Mouse (Mus musculus) gastrocnemius, postnatal 4 days (tissue): Measurements from ENCODE around the gene 1700019N19Rik. TPM values are rescaled to one million over a fixed set of nuclear protein-coding genes. Genes with fewer than 3 reads are reported as not detected.

Source experiments
- total RNA-seq, 2 experiments: library from RNA; stranded (reverse); gene quantifications; 2 replicates each; pipeline ENCODE4 v1.2.3; 2021

Gene 1700019N19Rik
- total RNA-seq, 2 experiments from 2014 or later = not detected

Other genes with a start within 250 kb of the 1700019N19Rik start
- gene Pnlip, start 142.0 kb downstream of the 1700019N19Rik start, total RNA-seq = not detected
- not detected for gene Pnliprp1, start 65.6 kb downstream of the 1700019N19Rik start, total RNA-seq
- not detected for gene Pnliprp2, start 34.7 kb downstream of the 1700019N19Rik start, total RNA-seq
- under 1 TPM in 1 of 2 experiments, not detected in 1; 0.26 TPM for gene Eno4, start 149.0 kb upstream of the 1700019N19Rik start, total RNA-seq
- gene Hspa12a, start 149.2 kb upstream of the 1700019N19Rik start, total RNA-seq = 10 to 100 TPM; 19.7 to 22.0 TPM